Mouse (Mus musculus) forebrain, postnatal 0 days (tissue): ENCODE measurements around the gene Exoc3l. TPM values are rescaled to one million over a fixed set of nuclear protein-coding genes. Genes with fewer than 3 reads are reported as not detected.
A peak's percentile ranks its signal among the peaks of the same experiment; 100 is the strongest.

Experiments used
- ATAC-seq: fragments of 200-750 bp; cut with Nextera tagmentation; 2 replicates; pipeline ENCODE4 v1.8.0; 2017; ENCODE audit warnings: mild to moderate bottlenecking, moderate library complexity
- DNase-seq: peaks from one replicate; pipeline ENCODE4 v3.0.0-alpha.2; 2015
- H3K27ac ChIP-seq: fragments of 300-500 bp; sonication (generic); 2 replicates; pipeline ENCODE4 v1.5.1; 2014; ENCODE audit warnings: low read depth, mild to moderate bottlenecking, antibody characterized with exemption, low read length, moderate library complexity, mixed read lengths
- H3K27me3 ChIP-seq: fragments of 300-500 bp; sonication (generic); 2 replicates; pipeline ENCODE4 v1.6.1; 2014; ENCODE audit warnings: mild to moderate bottlenecking, low read length, mixed read lengths; ENCODE audit not compliant: insufficient read depth
- H3K36me3 ChIP-seq: fragments of 300-500 bp; sonication (generic); 2 replicates; pipeline ENCODE4 v1.6.1; 2014; ENCODE audit warnings: mild to moderate bottlenecking, moderate library complexity; ENCODE audit not compliant: insufficient read depth
- H3K4me1 ChIP-seq: fragments of 300-500 bp; sonication (generic); 2 replicates; pipeline ENCODE4 v1.6.1; 2014; ENCODE audit warnings: antibody characterized with exemption; ENCODE audit not compliant: insufficient read depth
- H3K4me2 ChIP-seq: fragments of 300-500 bp; sonication (generic); 2 replicates; pipeline ENCODE4 v1.6.1; 2014; ENCODE audit warnings: low read depth, mild to moderate bottlenecking, moderate library complexity
- H3K4me3 ChIP-seq: fragments of 300-500 bp; sonication (generic); 2 replicates; pipeline ENCODE4 v1.5.1; 2014; ENCODE audit warnings: low read depth, low read length, mixed read lengths
- H3K9ac ChIP-seq: fragments of 300-500 bp; sonication (generic); 2 replicates; pipeline ENCODE4 v1.6.1; 2014; ENCODE audit warnings: mild to moderate bottlenecking
- H3K9me3 ChIP-seq: fragments of 300-500 bp; sonication (generic); 2 replicates; pipeline ENCODE4 v1.6.1; 2016; ENCODE audit warnings: low read length
- CTCF ChIP-seq: sonication (generic); IDR thresholded peaks from 2 replicates; pipeline ENCODE4 v1.5.1; 2016; ENCODE audit warnings: antibody characterized with exemption, control low read depth, low read depth
- WGBS: fragments of 180-500 bp; shearing (Covaris S2); extraction: QIAGEN DNeasy Blood & Tissue Kit; methylation state at CpG from one replicate; pipeline ENCODE4 v1.1.7; 2014; 5-methylcytosine and 5-hydroxymethylcytosine counted together
- polyA plus RNA-seq: library from polyadenylated mRNA; unstranded; fragments of >200 nt; fragmentation: Nextera tagmentation; extraction: Ambion mirVana; gene quantifications from 2 replicates; pipeline ENCODE4 v1.2.1, GENCODE M21; 2015
- total RNA-seq: library from RNA; depleted of rRNA; stranded (reverse); fragments of >200 nt; gene quantifications from 2 replicates; pipeline ENCODE4 v1.2.3, GENCODE M21; 2014

Exoc3l gene
- total and polyA plus RNA-seq, 2 experiments from 2014 or later: 2.7 to 7.5 TPM

GRCm38 (mm10) chr8:105338992-105339391, 43.1 kb upstream of the Exoc3l start:
- peaks cover 8% of the 10 kb centered on the region for H3K36me3 ChIP-seq
- WGBS: 68% methylated on average over 4 of the region's 4 CpGs
- no peaks in the 10 kb centered on the region for H3K4me1 ChIP-seq
- no peak overlapping the region for H3K9ac ChIP-seq
- H3K27ac ChIP-seq: no peak overlapping the region
- H3K4me3 ChIP-seq: no peak overlapping the region
- no peaks in the 10 kb centered on the region for H3K9me3 ChIP-seq
- TF ChIP-seq CTCF: no peak
- DNase-seq: no peak
- no peaks in the 10 kb centered on the region for H3K27me3 ChIP-seq
- H3K4me2 ChIP-seq: no peak overlapping the region
- no peak for ATAC-seq

- no peak for TF ChIP-seq CTCF
- DNase-seq: no peak
- no peak overlapping the region for H3K9ac ChIP-seq
- 52% methylated on average over 32 of the region's 32 CpGs for WGBS
- H3K27ac ChIP-seq: no peak overlapping the region
- peak; percentile 38 for ATAC-seq
- H3K9me3 ChIP-seq: no peaks in the 10 kb centered on the region
- H3K4me3 ChIP-seq: no peak overlapping the region
- H3K4me2 ChIP-seq: no peak overlapping the region
- no peaks in the 10 kb centered on the region for H3K4me1 ChIP-seq
- H3K27me3 ChIP-seq: no peaks in the 10 kb centered on the region
- peaks cover 13% of the 10 kb centered on the region for H3K36me3 ChIP-seq
These were observed 40.7 kb upstream of the Exoc3l start for GRCm38 (mm10) chr8:105336373-105337130.

GRCm38 (mm10) chr8:105332523-105332922, 36.6 kb upstream of the Exoc3l start:
- H3K36me3 ChIP-seq: peaks cover 47% of the 10 kb centered on the region
- ATAC-seq: no peak
- no peak for TF ChIP-seq CTCF
- no peak overlapping the region for H3K4me3 ChIP-seq
- WGBS: 71% methylated on average over 2 of the region's 2 CpGs
- H3K27me3 ChIP-seq: no peaks in the 10 kb centered on the region
- no peak overlapping the region for H3K9ac ChIP-seq
- no peak overlapping the region for H3K4me2 ChIP-seq
- no peak overlapping the region for H3K27ac ChIP-seq
- H3K9me3 ChIP-seq: no peaks in the 10 kb centered on the region
- no peak for DNase-seq
- 0 out of 2 replicates have a peak, but pooled peaks cover under 1% of the 10 kb centered on the region for H3K4me1 ChIP-seq

GRCm38 (mm10) chr8:105331931-105332330, 36.0 kb upstream of the Exoc3l start:
- Histone ChIP-seq H3K27me3 (no peaks in the 10 kb centered on the region), H3K9ac (no peak overlapping the region), H3K4me1 (peaks cover 6% of the 10 kb centered on the region; the same call in 1 of the 2 replicates), H3K9me3 (no peaks in the 10 kb centered on the region), H3K36me3 (peaks cover 47% of the 10 kb centered on the region), H3K27ac (no peak overlapping the region), H3K4me3 (no peak overlapping the region), H3K4me2 (no peak overlapping the region)
- no peak for ATAC-seq
- WGBS: 96% methylated on average over 9 of the region's 9 CpGs
- no peak for DNase-seq
- no peak for TF ChIP-seq CTCF

GRCm38 (mm10) chr8:105331469-105331868, 35.6 kb upstream of the Exoc3l start:
- Histone ChIP-seq H3K4me3 (no peak overlapping the region), H3K4me1 (peaks cover 7% of the 10 kb centered on the region; the same call in 1 of the 2 replicates), H3K27ac (no peak overlapping the region), H3K27me3 (no peaks in the 10 kb centered on the region), H3K4me2 (no peak overlapping the region), H3K9me3 (no peaks in the 10 kb centered on the region), H3K36me3 (peaks cover 47% of the 10 kb centered on the region), H3K9ac (no peak overlapping the region)
- ATAC-seq: no peak
- TF ChIP-seq CTCF: no peak
- DNase-seq: no peak
- 95% methylated on average over 22 of the region's 22 CpGs for whole genome bisulfite sequencing

GRCm38 (mm10) chr8:105330325-105330724, 34.4 kb upstream of the Exoc3l start:
- WGBS: 91% methylated on average over 12 of the region's 12 CpGs
- Histone ChIP-seq H3K4me1 (peaks cover 10% of the 10 kb centered on the region), H3K9ac (no peak overlapping the region), H3K9me3 (no peaks in the 10 kb centered on the region), H3K4me2 (no peak overlapping the region), H3K4me3 (no peak overlapping the region), H3K36me3 (peaks cover 47% of the 10 kb centered on the region), H3K27ac (no peak overlapping the region), H3K27me3 (no peaks in the 10 kb centered on the region)
- no peak for ATAC-seq
- DNase-seq: no peak
- TF ChIP-seq CTCF: no peak

GRCm38 (mm10) chr8:105326968-105327367, 31.1 kb upstream of the Exoc3l start:
- WGBS: 36% methylated on average over 6 of the region's 6 CpGs
- peak overlapping the region; percentile 57 for H3K4me3 ChIP-seq
- H3K36me3 ChIP-seq: peaks cover 46% of the 10 kb centered on the region
- H3K27me3 ChIP-seq: no peaks in the 10 kb centered on the region
- no peak for DNase-seq
- peak overlapping the region; percentile 80 for H3K9ac ChIP-seq
- H3K4me2 ChIP-seq: peak overlapping the region; percentile 90
- no peak for TF ChIP-seq CTCF
- H3K4me1 ChIP-seq: peaks cover 16% of the 10 kb centered on the region
- no peaks in the 10 kb centered on the region for H3K9me3 ChIP-seq
- H3K27ac ChIP-seq: peak overlapping the region; percentile 84; the same call in 1 of the 2 replicates
- ATAC-seq: no peak
